18 mouse cellular contexts compared by ENCODE assay signal in the genomic region with DNA sequence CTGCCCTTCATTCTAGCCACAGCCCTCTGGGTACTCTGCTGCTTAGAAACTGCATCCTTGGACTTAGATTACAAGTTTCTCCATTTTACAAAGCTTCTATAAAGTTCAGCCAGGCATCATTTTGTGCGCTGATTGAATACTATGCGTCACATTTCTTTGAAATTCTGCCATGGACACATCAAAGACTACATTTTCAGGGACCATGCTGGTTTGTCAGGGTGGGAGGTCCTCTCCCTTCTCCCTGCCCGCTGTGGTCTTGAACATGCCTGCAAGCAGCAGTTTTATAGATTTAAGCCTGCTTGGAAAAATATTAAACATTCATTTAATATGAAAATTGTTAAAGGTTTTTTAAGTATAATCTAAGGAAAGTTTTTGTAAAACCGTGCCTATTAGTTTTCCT.
"Had no signal": no experiment of that assay in that cellular context is flagged by ENCODE, and none has a peak within 500 bp of the region (broad histone marks: within the 10 kb centered on the region; RNA-seq: fewer than 3 reads in every experiment).

No protein-coding gene starts in this region.

- H3K4me2 ChIP-seq: lung, embryonic 14.5 days; midbrain, embryonic 12.5 days; neural tube, embryonic 13.5 days; neural tube, embryonic 15.5 days had no signal

- H3K4me3 ChIP-seq: midbrain, embryonic 10.5 days; midbrain, embryonic 12.5 days; myocyte; neural tube, embryonic 13.5 days; neural tube, embryonic 15.5 days had no signal

- DNase-seq: lung, adult 18-20 months; lung, embryonic 14.5 days; lung, postnatal 10 days; lung, postnatal 4 days; retina, postnatal 1 day; right cerebral cortex, adult 18-20 months; right cerebral cortex, postnatal 25 days; right cerebral cortex, postnatal 4 days; spleen, adult 18-20 months; thymus, adult 18-20 months; thymus, postnatal 25 days; thymus, postnatal 4 days had no signal

- H3K9me3 ChIP-seq: midbrain, embryonic 12.5 days; neural tube, embryonic 13.5 days; neural tube, embryonic 15.5 days had no signal

- H3K27me3 ChIP-seq: midbrain, embryonic 12.5 days; neural tube, embryonic 13.5 days; neural tube, embryonic 15.5 days had no signal

- H3K36me3 ChIP-seq: midbrain, embryonic 10.5 days; midbrain, embryonic 12.5 days; neural tube, embryonic 13.5 days; neural tube, embryonic 15.5 days had no signal

- H3K9ac ChIP-seq: liver, embryonic 14.5 days; lung, embryonic 14.5 days; midbrain, embryonic 12.5 days; neural tube, embryonic 13.5 days; neural tube, embryonic 15.5 days had no signal

- H3K4me1 ChIP-seq: neural tube, embryonic 15.5 days had no signal

- H3K27ac ChIP-seq: liver, embryonic 14.5 days; midbrain, embryonic 10.5 days; midbrain, embryonic 12.5 days; neural tube, embryonic 13.5 days had no signal
